Mouse (Mus musculus) layer of hippocampus, adult 2 months (tissue): ENCODE data around the gene Zfp579. TPM values are rescaled to one million over a fixed set of nuclear protein-coding genes. Genes with fewer than 3 reads are reported as not detected.

ENCODE experiments used
- DNase-seq, 2 experiments: peaks; one replicate each; pipeline ENCODE4 v3.0.0; 2022; ENCODE audit warnings: low spot score in 2 of 2
- H3K27ac ChIP-seq: fragments of 200-600 bp; 2 replicates; pipeline ENCODE4 v1.8.1; 2022
- H3K4me3 ChIP-seq: fragments of 200-600 bp; 2 replicates; pipeline ENCODE4 v1.8.1; 2022; ENCODE audit warnings: mild to moderate bottlenecking
- CTCF ChIP-seq: fragments of 200-600 bp; conservative IDR thresholded peaks from 2 replicates; pipeline ENCODE4 v1.8.1; 2022; ENCODE audit warnings: antibody characterized with exemption, mild to moderate bottlenecking, moderate library complexity
- total RNA-seq, 2 experiments: library from RNA; stranded (reverse); gene quantifications; 2 replicates each; pipeline ENCODE4 v1.2.3; 2021

Gene Zfp579
- total RNA-seq, 2 experiments from 2014 or later = 29.7 to 35.6 TPM

DNA sequence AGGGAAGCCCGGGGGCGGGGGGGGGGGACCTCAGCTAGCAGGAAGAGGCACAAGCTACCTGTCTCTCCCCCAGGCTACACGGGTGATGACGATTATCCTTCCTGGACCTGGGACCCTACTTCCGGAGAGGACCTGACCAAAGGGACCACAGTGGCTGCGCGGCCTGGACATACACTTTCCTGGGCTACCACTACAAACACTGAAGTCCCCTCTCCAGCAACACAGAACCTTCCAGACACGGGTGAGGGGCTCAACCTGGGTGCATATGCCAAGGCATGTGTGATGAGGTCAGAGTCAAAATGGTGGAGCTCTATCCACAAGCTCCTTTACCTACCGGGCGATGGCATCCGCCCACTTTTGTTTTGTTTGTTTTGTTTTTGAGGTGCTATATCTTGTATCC, 58.6 kb downstream of the Zfp579 start:
- Histone ChIP-seq H3K27ac (no peak overlapping the region), H3K4me3 (no peak overlapping the region)
- no peak for DNase-seq
- no peak for TF ChIP-seq CTCF

DNA sequence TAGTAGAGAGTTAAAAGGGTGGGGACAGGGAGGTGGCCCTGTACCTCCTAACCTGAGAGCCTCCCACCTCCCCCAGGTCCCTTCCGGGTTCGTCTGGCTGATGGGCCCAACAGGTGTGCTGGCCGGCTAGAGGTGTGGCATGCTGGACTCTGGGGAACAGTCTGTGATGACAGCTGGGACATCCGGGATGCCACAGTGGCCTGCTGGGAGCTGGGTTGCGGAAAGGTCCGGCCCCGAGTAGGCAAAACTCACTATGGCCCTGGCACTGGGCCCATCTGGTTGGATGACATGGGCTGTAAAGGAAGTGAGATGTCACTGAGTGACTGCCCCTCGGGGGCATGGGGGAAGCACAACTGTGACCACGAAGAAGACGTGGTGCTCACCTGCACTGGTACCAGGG, 59.1 kb downstream of the Zfp579 start:
- Histone ChIP-seq H3K27ac (no peak overlapping the region), H3K4me3 (no peak overlapping the region)
- TF ChIP-seq CTCF = no peak
- DNase-seq = no peak

DNA sequence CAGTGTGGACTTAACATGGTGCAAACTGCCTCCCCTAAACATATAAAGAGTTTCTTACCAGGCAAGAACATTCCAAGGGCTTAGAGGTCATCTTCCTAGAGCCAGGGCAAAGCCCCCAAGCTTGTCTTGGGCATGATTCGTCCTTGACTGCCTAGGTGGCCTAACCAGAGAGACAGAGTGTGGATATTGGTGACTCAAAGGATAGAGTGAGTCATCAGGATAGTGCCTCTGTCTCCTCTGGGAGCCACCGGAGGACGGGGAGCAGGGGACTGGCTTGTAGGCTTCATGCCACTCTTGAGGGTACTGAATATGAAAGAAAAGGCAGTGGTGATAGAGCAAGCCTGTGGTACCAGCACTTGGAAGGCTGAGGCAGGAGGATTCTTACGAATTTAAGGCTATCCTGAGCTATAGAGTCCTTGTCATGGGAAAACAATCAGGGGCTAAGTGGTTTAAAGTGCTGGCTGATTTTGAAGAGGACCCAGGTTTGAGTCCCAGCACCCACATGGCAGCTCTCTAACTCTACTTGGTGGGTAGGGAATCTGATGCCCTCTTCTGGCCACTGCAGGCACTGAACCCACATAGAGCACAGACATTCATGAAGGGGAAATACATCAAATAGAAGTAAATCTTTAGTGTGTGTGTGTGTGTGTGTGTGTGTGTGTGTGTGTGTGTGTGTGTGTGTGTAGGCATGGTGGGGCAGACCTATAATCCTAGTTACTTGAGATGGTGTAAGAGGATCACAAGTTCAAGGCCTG, 61.6 kb downstream of the Zfp579 start:
- Histone ChIP-seq H3K4me3 (no peak overlapping the region), H3K27ac (no peak overlapping the region)
- TF ChIP-seq CTCF = peak; percentile 38
- DNase-seq = no peak

Other genes starting within 250 kb of the Zfp579 start
- gene Cox6b2, start 243.1 kb downstream of the Zfp579 start, total RNA-seq = 1 to 10 TPM; 1.3 to 3.8 TPM
- not detected for gene Fam71e2, start 224.9 kb downstream of the Zfp579 start, total RNA-seq
- under 1 TPM; 0.25 to 0.26 TPM for gene Il11, start 213.3 kb downstream of the Zfp579 start, total RNA-seq
- gene Tmem190, start 213.2 kb downstream of the Zfp579 start, total RNA-seq = not detected
- gene Tmem238, start 206.5 kb downstream of the Zfp579 start, total RNA-seq = 1 to 10 TPM; 2.6 to 2.7 TPM
- gene Rpl28, start 203.3 kb downstream of the Zfp579 start, total RNA-seq = 100 to 1,000 TPM; 458 to 462 TPM
- gene Ube2s, start 183.6 kb downstream of the Zfp579 start, total RNA-seq = 100 to 1,000 TPM; 106 to 108 TPM
- gene Shisa7, start 151.5 kb downstream of the Zfp579 start, total RNA-seq = 100 to 1,000 TPM; 172 to 204 TPM
- 1 to 10 TPM; 4.7 to 5.6 TPM for gene Isoc2b, start 125.9 kb downstream of the Zfp579 start, total RNA-seq
- gene Isoc2a, start 119.0 kb downstream of the Zfp579 start, total RNA-seq = 10 to 100 TPM; 13.0 to 13.4 TPM
- under 1 TPM in 1 of 2 experiments, not detected in 1; 0.28 TPM for gene Gm36210, start 89.6 kb downstream of the Zfp579 start, total RNA-seq
- 10 to 100 TPM; 15.0 to 15.8 TPM for gene Zfp628, start 80.9 kb downstream of the Zfp579 start, total RNA-seq
- gene Nat14, start 74.1 kb downstream of the Zfp579 start, total RNA-seq = 100 to 1,000 TPM; 103 to 114 TPM
- 1 to 10 TPM; 2.4 to 3.5 TPM for gene Ssc5d, start 70.4 kb downstream of the Zfp579 start, total RNA-seq
- under 1 TPM in 1 of 2 experiments, not detected in 1; 0.31 TPM for gene Sbk2, start 31.8 kb downstream of the Zfp579 start, total RNA-seq
- 1 to 10 TPM in 1 of 2 experiments, under 1 TPM in 1; 0.71 to 1.0 TPM for gene Sbk3, start 25.0 kb downstream of the Zfp579 start, total RNA-seq
- 1 to 10 TPM; 7.0 to 8.1 TPM for gene Zfp524, start 18.3 kb upstream of the Zfp579 start, total RNA-seq
- 10 to 100 TPM; 25.8 TPM for gene Fiz1, start 18.5 kb upstream of the Zfp579 start, total RNA-seq
- gene Gm44973, start 19.3 kb upstream of the Zfp579 start, total RNA-seq = not detected
- gene Zfp865, start 24.2 kb upstream of the Zfp579 start, total RNA-seq = 10 to 100 TPM; 38.6 to 41.8 TPM
- 10 to 100 TPM; 57.8 to 61.1 TPM for gene Ccdc106, start 24.4 kb upstream of the Zfp579 start, total RNA-seq
- gene 4632433K11Rik, start 38.0 kb upstream of the Zfp579 start, total RNA-seq = not detected
- 1 to 10 TPM; 7.3 to 7.8 TPM for gene Zfp784, start 42.3 kb upstream of the Zfp579 start, total RNA-seq
- gene Zfp580, start 55.4 kb upstream of the Zfp579 start, total RNA-seq = 10 to 100 TPM; 34.1 to 35.7 TPM
- 100 to 1,000 TPM; 185 to 192 TPM for gene U2af2, start 66.0 kb upstream of the Zfp579 start, total RNA-seq
- 100 to 1,000 TPM; 540 to 559 TPM for gene Epn1, start 84.1 kb upstream of the Zfp579 start, total RNA-seq
- gene Rfpl4, start 120.8 kb upstream of the Zfp579 start, total RNA-seq = not detected
- under 1 TPM in 1 of 2 experiments, not detected in 1; 0.59 TPM for gene Rasl2-9, start 129.8 kb upstream of the Zfp579 start, total RNA-seq
- not detected for gene Vmn1r55, start 153.5 kb upstream of the Zfp579 start, total RNA-seq
- not detected for gene Vmn1r56, start 200.6 kb upstream of the Zfp579 start, total RNA-seq
- gene Vmn1r57, start 222.3 kb upstream of the Zfp579 start, total RNA-seq = not detected